ENCODE assay signal across 20 mouse cellular contexts in genomic region chr8:56439417-56439816, GRCm38 (mm10).
A peak's percentile ranks its signal among the peaks of the same experiment; 100 is the strongest.
DNase-seq lines count a peak whose midpoint lies in the region; ATAC-seq and TF ChIP-seq lines count a peak whose summit lies in the region.
"Had no signal": no experiment of that assay in that cellular context is flagged by ENCODE, and none has a peak within 500 bp of the region (broad histone marks: within the 10 kb centered on the region; RNA-seq: fewer than 3 reads in every experiment).

No protein-coding gene starts in this region.

- intact Hi-C loops in heart, postnatal 14 days (cut with DNase I), result no loop called here

- H3K4me3 ChIP-seq in bone marrow macrophage, adult 2 months (ENCODE audit: insufficient read depth, low read length), result no peak overlapping the region
- H3K4me3 ChIP-seq in intestine, embryonic 15.5 days (replicated peaks), result no peak overlapping the region
- H3K4me3 ChIP-seq: embryonic facial prominence, embryonic 13.5 days; gastrocnemius, adult 2 months; hindbrain, embryonic 10.5 days; kidney, embryonic 15.5 days; limb, embryonic 13.5 days; lung, embryonic 15.5 days had no signal

- H3K9ac ChIP-seq in intestine, embryonic 15.5 days, result no peak overlapping the region
- H3K9ac ChIP-seq: embryonic facial prominence, embryonic 13.5 days; kidney, embryonic 15.5 days; limb, embryonic 13.5 days; lung, embryonic 15.5 days had no signal

- H3K4me1 ChIP-seq in bone marrow macrophage, adult 2 months (ENCODE audit: control insufficient read depth, insufficient read depth, low read length), result peaks cover 22% of the 10 kb centered on the region
- no peaks in the 10 kb centered on the region for H3K4me1 ChIP-seq in intestine, embryonic 15.5 days (replicated peaks)
- H3K4me1 ChIP-seq: embryonic facial prominence, embryonic 13.5 days; hindbrain, embryonic 10.5 days; kidney, embryonic 15.5 days; limb, embryonic 13.5 days; lung, embryonic 15.5 days had no signal

- no peaks in the 10 kb centered on the region for H3K9me3 ChIP-seq in intestine, embryonic 15.5 days
- H3K9me3 ChIP-seq: embryonic facial prominence, embryonic 13.5 days; G1E; hindbrain, embryonic 10.5 days; kidney, embryonic 15.5 days; limb, embryonic 13.5 days; lung, embryonic 15.5 days had no signal

- ATAC-seq in intestine, embryonic 15.5 days, result no peak
- ATAC-seq: forebrain, embryonic 14.5 days; inflammation-experienced regulatory T-cells, adult 6 months had no signal

- H3K27me3 ChIP-seq in intestine, embryonic 15.5 days (replicated peaks), result no peaks in the 10 kb centered on the region
- H3K27me3 ChIP-seq: embryonic facial prominence, embryonic 13.5 days; kidney, embryonic 15.5 days; limb, embryonic 13.5 days; lung, embryonic 15.5 days had no signal

- TF ChIP-seq CTCF in bone marrow macrophage, adult 2 months (IDR thresholded peaks at IDR 0.05; ENCODE audit: low read depth, low read length), result no peak

- no peak overlapping the region for H3K4me2 ChIP-seq in intestine, embryonic 15.5 days (replicated peaks)
- H3K4me2 ChIP-seq: embryonic facial prominence, embryonic 13.5 days; kidney, embryonic 15.5 days; limb, embryonic 13.5 days; lung, embryonic 15.5 days had no signal

- no peak for TF ChIP-seq POLR2A in bone marrow macrophage, adult 2 months (IDR thresholded peaks at IDR 0.05; ENCODE audit: borderline replicate concordance, low read depth, low read length)

- H3K27ac ChIP-seq in bone marrow macrophage, adult 2 months (ENCODE audit: insufficient read depth, low read depth, low read length), result peak overlapping the region; percentile 49
- H3K27ac ChIP-seq in intestine, embryonic 15.5 days, result no peak overlapping the region
- H3K27ac ChIP-seq: embryonic facial prominence, embryonic 13.5 days; gastrocnemius, adult 2 months; hindbrain, embryonic 10.5 days; kidney, embryonic 15.5 days; limb, embryonic 13.5 days; lung, embryonic 15.5 days had no signal

- 76% methylated on average over 1 of the region's 1 CpGs for WGBS in intestine, embryonic 15.5 days

- H3K36me3 ChIP-seq in intestine, embryonic 15.5 days, result no peaks in the 10 kb centered on the region
- H3K36me3 ChIP-seq: embryonic facial prominence, embryonic 13.5 days; G1E; hindbrain, embryonic 10.5 days; kidney, embryonic 15.5 days; limb, embryonic 13.5 days; lung, embryonic 15.5 days had no signal

- peak; percentile 4 for DNase-seq in heart, adult 8-10 months (ENCODE audit: low spot score)
- DNase-seq in heart, postnatal 14 days, result no peak
- peak; percentile 76 for DNase-seq in 416B (ENCODE audit: low read depth)
- DNase-seq in lung, postnatal 25 days (ENCODE audit: low spot score), result peak; percentile 42
- DNase-seq in cerebellum, postnatal 36 days, result no peak
- no peak for DNase-seq in layer of hippocampus, postnatal 25 days (ENCODE audit: extremely low spot score in 1 of 2, low spot score in 1 of 2)
- DNase-seq: cerebellum, adult 11 months; gastrocnemius, adult 2 months; midbrain, embryonic 14.5 days; right cerebral cortex, postnatal 14 days had no signal

Comparison
In these comparisons a context has a peak if more than half of its experiments do, and no peak if none do; other contexts are left out.
1. DNase-seq: peak in heart, adult 8-10 months (single experiment), 416B (single experiment) and lung, postnatal 25 days (single experiment); none in heart, postnatal 14 days (0 of 2), cerebellum, postnatal 36 days (0 of 2) and layer of hippocampus, postnatal 25 days (0 of 2).